Mouse (Mus musculus) bone marrow macrophage, adult 2 months (primary cell): Measurements from ENCODE around the gene Psmb1.

Experiments
- CTCF ChIP-seq: IDR thresholded peaks from 2 replicates; pipeline ENCODE4 v1.5.1; 2012; ENCODE audit warnings: low read depth, mild to moderate bottlenecking, low read length, moderate library complexity
- POLR2A ChIP-seq: IDR thresholded peaks from 2 replicates; pipeline ENCODE4 v1.6.1; 2012; ENCODE audit warnings: mild to moderate bottlenecking, low read depth, low read length, borderline replicate concordance

DNA sequence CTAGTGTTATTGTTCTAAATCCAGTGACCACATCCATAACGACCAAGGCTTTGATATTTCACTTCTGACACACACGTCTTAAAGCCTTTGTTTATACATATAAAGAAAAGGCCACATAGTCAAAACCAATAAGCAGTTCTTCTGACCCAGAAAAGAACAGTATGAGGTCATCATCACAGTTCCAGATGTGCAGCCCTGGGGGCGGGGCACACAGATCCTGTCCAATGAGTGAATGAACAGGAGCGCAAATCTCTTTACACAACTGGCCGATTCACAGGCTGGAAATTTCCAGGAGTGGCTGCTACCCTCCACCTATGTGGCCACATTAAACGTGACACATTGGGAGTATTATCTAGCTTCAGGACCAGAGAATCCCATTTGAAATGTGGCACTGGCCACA is 70.1 kb downstream of the Psmb1 start:
- TF ChIP-seq POLR2A (no peak), CTCF (no peak)
